Mouse (Mus musculus): ENCODE measurements around the gene Ankef1.
A peak's percentile ranks its signal among the peaks of the same experiment; 100 is the strongest.

Gene Ankef1

DNA sequence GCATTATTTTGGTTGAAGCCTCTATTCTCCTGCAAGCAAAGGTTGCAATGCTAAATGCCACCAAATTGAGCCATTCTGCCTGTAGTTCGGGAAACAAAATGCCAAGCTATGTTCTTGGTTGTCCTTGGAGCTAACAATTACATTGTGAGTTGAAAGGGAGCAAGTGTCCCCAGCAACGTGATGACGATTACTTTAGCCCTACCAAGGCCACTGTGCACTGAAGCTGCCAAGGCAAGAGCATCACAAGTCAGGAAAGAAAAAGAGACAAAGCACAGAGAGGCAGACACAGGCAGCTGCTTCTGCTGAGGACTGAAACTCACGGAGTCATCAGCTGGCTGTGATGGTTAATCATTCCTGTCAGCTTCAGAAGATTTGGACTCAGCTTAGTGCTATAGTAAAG, 99.5 kb downstream of the Ankef1 start:
- DNase-seq = peak; percentile 21

All from retina, postnatal 1 day (tissue).